Mouse (Mus musculus) embryonic facial prominence, embryonic 15.5 days (tissue): ENCODE results near the gene Artn. TPM values are rescaled to one million over a fixed set of nuclear protein-coding genes. Genes with fewer than 3 reads are reported as not detected.

Experiments
- ATAC-seq: fragments of 200-750 bp; cut with Nextera tagmentation; 2 replicates; pipeline ENCODE4 v1.8.0; 2017; ENCODE audit warnings: low read depth, moderate TSS enrichment; ENCODE audit not compliant: insufficient number of reproducible peaks, low FRiP score, low TSS enrichment
- H3K27ac ChIP-seq: fragments of 300-500 bp; sonication (generic); replicated peaks from 2 replicates; pipeline ENCODE4 v1.5.1; 2015; ENCODE audit warnings: mild to moderate bottlenecking, inconsistent platforms
- H3K27me3 ChIP-seq: fragments of 300-500 bp; sonication (generic); 2 replicates; pipeline ENCODE4 v1.6.1; 2015; ENCODE audit warnings: inconsistent platforms
- H3K36me3 ChIP-seq: fragments of 300-500 bp; sonication (generic); 2 replicates; pipeline ENCODE4 v1.6.1; 2015; ENCODE audit warnings: mild to moderate bottlenecking, inconsistent platforms
- H3K4me1 ChIP-seq: fragments of 300-500 bp; sonication (generic); 2 replicates; pipeline ENCODE4 v1.6.1; 2015; ENCODE audit warnings: inconsistent platforms
- H3K4me2 ChIP-seq: fragments of 300-500 bp; sonication (generic); replicated peaks from 2 replicates; pipeline ENCODE4 v1.6.1; 2015; ENCODE audit warnings: mild to moderate bottlenecking, inconsistent platforms
- H3K4me3 ChIP-seq: fragments of 300-500 bp; sonication (generic); replicated peaks from 2 replicates; pipeline ENCODE4 v1.5.1; 2015; ENCODE audit warnings: mild to moderate bottlenecking, inconsistent platforms
- H3K9ac ChIP-seq: fragments of 300-500 bp; sonication (generic); 2 replicates; pipeline ENCODE4 v1.6.1; 2015; ENCODE audit warnings: inconsistent platforms
- H3K9me3 ChIP-seq: fragments of 300-500 bp; sonication (generic); replicated peaks from 2 replicates; pipeline ENCODE4 v1.6.1; 2016; ENCODE audit warnings: inconsistent platforms
- WGBS: fragments of 180-500 bp; shearing (Covaris S2); methylation state at CpG from one replicate; pipeline ENCODE4 v1.1.7; 2015; 5-methylcytosine and 5-hydroxymethylcytosine counted together
- polyA plus RNA-seq: library from polyadenylated mRNA; unstranded; fragments of >200 nt; fragmentation: Nextera tagmentation; extraction: Ambion mirVana; gene quantifications from 2 replicates; pipeline ENCODE4 v1.2.1, GENCODE M21; 2015

The Artn gene
- 2.1 and 4.3 TPM in 2 replicates for polyA plus RNA-seq

- Histone ChIP-seq H3K4me3 (peak within 1 kb of the TSS; percentile 45), H3K4me1 (peaks cover 39% of the 10 kb centered on the region), H3K27ac (0 out of 2 replicates have a peak within 1 kb of the TSS, but pooled peaks have one; percentile 51), H3K9ac (peak within 1 kb of the TSS; percentile 44; the same call in 1 of the 2 replicates), H3K27me3 (peaks cover 47% of the 10 kb centered on the region), H3K36me3 (0 out of 2 replicates have a peak, but pooled peaks cover 3% of the 10 kb centered on the region), H3K9me3 (no peaks in the 10 kb centered on the region), H3K4me2 (peak within 1 kb of the TSS; percentile 90)
- peak; percentile 67 for ATAC-seq
- WGBS, result under 1% methylated on average over 33 of the region's 33 CpGs
Observed at GRCm38 (mm10) chr4:117929391-117929881, at the start of gene Artn. TSS of gene Artn (minus strand) at chr4:117929763.

GRCm38 (mm10) chr4:117979181-117979580, 49.6 kb upstream of the Artn start:
- Histone ChIP-seq H3K4me3 (no peak overlapping the region), H3K27ac (no peak overlapping the region), H3K4me1 (no peaks in the 10 kb centered on the region; the same call in none of the 2 replicates), H3K9ac (no peak overlapping the region), H3K4me2 (no peak overlapping the region), H3K36me3 (no peaks in the 10 kb centered on the region), H3K9me3 (no peaks in the 10 kb centered on the region), H3K27me3 (no peaks in the 10 kb centered on the region)
- 94% methylated on average over 4 of the region's 4 CpGs for WGBS
- ATAC-seq, result no peak

- WGBS, result 90% methylated on average over 9 of the region's 9 CpGs
- Histone ChIP-seq H3K27ac (no peak overlapping the region), H3K27me3 (no peaks in the 10 kb centered on the region), H3K36me3 (no peaks in the 10 kb centered on the region), H3K4me2 (no peak overlapping the region), H3K4me1 (no peaks in the 10 kb centered on the region; the same call in none of the 2 replicates), H3K4me3 (no peak overlapping the region), H3K9ac (no peak overlapping the region), H3K9me3 (no peaks in the 10 kb centered on the region)
- ATAC-seq, result no peak
Observed at GRCm38 (mm10) chr4:117978282-117978681, 48.7 kb upstream of the Artn start.

DNA sequence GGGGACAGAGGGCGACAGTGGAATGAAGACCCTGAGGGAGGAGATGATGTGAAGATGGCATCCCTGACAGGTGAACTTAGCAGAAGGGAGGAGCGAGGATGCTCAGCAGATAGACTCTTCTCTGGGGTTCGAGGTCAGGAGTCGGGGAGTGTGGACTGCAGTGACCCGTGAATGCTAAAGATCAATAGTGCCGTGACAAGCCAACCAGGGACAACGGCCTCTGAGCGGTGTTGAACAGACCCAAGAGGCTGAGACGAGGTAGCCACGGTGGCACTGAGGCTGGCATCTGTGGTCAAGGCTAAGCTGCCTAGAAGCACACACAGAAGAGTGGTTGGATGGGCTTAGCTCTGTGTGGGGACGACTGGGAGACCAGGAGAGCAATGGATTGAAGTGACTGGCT, 48.3 kb upstream of the Artn start:
- no peak for ATAC-seq
- H3K27me3 ChIP-seq, result no peaks in the 10 kb centered on the region

GRCm38 (mm10) chr4:117977371-117977770, 47.8 kb upstream of the Artn start:
- H3K9ac ChIP-seq, result no peak overlapping the region
- ATAC-seq, result no peak
- peaks cover 6% of the 10 kb centered on the region for H3K4me1 ChIP-seq
- no peaks in the 10 kb centered on the region for H3K36me3 ChIP-seq
- 63% methylated on average over 9 of the region's 9 CpGs for WGBS
- no peak overlapping the region for H3K4me2 ChIP-seq
- no peak overlapping the region for H3K27ac ChIP-seq
- no peaks in the 10 kb centered on the region for H3K27me3 ChIP-seq
- no peak overlapping the region for H3K4me3 ChIP-seq
- H3K9me3 ChIP-seq, result no peaks in the 10 kb centered on the region

More for the DNA sequence above, 48.3 kb upstream of the Artn start:
- WGBS, result 81% methylated on average over 11 of the region's 11 CpGs
- H3K9me3 ChIP-seq, result no peaks in the 10 kb centered on the region
- no peak overlapping the region for H3K4me3 ChIP-seq
- no peaks in the 10 kb centered on the region for H3K36me3 ChIP-seq
- no peak overlapping the region for H3K4me2 ChIP-seq
- H3K4me1 ChIP-seq, result peaks cover 4% of the 10 kb centered on the region
- H3K27ac ChIP-seq, result no peak overlapping the region
- no peak overlapping the region for H3K9ac ChIP-seq

- Histone ChIP-seq H3K4me3 (no peak overlapping the region), H3K9me3 (no peaks in the 10 kb centered on the region), H3K4me1 (peaks cover 6% of the 10 kb centered on the region), H3K36me3 (no peaks in the 10 kb centered on the region), H3K27me3 (no peaks in the 10 kb centered on the region), H3K4me2 (no peak overlapping the region), H3K9ac (no peak overlapping the region), H3K27ac (no peak overlapping the region)
- no peak for ATAC-seq
- 76% methylated on average over 1 of the region's 1 CpGs for WGBS
Observed at GRCm38 (mm10) chr4:117975820-117976219, 46.3 kb upstream of the Artn start.

GRCm38 (mm10) chr4:117974719-117975118, 45.2 kb upstream of the Artn start:
- Histone ChIP-seq H3K9me3 (no peaks in the 10 kb centered on the region), H3K9ac (no peak overlapping the region), H3K4me1 (peaks cover 6% of the 10 kb centered on the region), H3K27me3 (no peaks in the 10 kb centered on the region), H3K27ac (no peak overlapping the region), H3K36me3 (no peaks in the 10 kb centered on the region), H3K4me2 (no peak overlapping the region), H3K4me3 (no peak overlapping the region)
- no peak for ATAC-seq
- 69% methylated on average over 5 of the region's 5 CpGs for WGBS

- Histone ChIP-seq H3K4me3 (no peak overlapping the region), H3K27ac (no peak overlapping the region), H3K27me3 (no peaks in the 10 kb centered on the region), H3K4me1 (peaks cover 6% of the 10 kb centered on the region), H3K9ac (no peak overlapping the region), H3K4me2 (no peak overlapping the region), H3K36me3 (no peaks in the 10 kb centered on the region), H3K9me3 (no peaks in the 10 kb centered on the region)
- WGBS, result 40% methylated on average over 10 of the region's 10 CpGs
- no peak for ATAC-seq
Observed at GRCm38 (mm10) chr4:117972999-117973398, 43.4 kb upstream of the Artn start.

DNA sequence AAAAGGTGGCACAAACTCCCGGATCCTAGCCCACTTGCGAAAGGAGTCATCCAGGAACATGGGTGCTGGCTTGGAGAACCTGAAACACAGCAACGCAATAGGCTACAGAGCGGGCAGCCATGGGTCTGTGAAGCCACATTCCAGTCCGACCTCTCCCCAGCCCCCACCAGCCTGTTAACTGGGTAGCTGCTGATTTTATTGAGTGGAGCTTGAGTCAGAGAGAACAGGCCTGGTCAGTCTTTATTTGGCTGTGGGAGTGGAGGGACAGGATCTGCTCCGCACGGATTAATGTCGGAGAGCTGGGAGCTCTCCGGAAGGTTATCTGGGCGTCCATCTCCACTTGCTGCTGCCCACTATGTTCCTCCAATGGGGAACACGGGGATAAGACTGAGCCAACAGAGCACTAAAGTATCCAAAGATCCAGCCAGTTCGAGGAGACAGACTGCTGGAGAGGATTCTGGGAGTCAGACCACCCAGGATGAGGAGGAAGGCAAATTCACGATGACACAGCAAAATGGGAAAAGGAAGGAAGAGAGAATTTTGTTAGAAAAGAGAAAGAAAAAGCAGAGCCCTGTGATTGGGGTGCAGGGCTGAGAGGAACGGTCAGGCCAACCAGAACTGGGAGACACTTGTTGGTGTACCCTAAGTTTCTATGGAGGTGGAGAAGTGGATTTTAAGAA, 34.9 kb upstream of the Artn start:
- Histone ChIP-seq H3K36me3 (peaks cover 7% of the 10 kb centered on the region), H3K9me3 (no peaks in the 10 kb centered on the region), H3K4me3 (no peak overlapping the region), H3K4me2 (no peak overlapping the region), H3K27me3 (no peaks in the 10 kb centered on the region), H3K9ac (no peak overlapping the region), H3K4me1 (no peaks in the 10 kb centered on the region), H3K27ac (no peak overlapping the region)
- no peak for ATAC-seq
- 75% methylated on average over 14 of the region's 14 CpGs for WGBS

- Histone ChIP-seq H3K9ac (no peak overlapping the region), H3K27me3 (no peaks in the 10 kb centered on the region), H3K9me3 (0 out of 2 replicates have a peak, but pooled peaks cover 2% of the 10 kb centered on the region), H3K36me3 (peaks cover 15% of the 10 kb centered on the region), H3K4me1 (no peaks in the 10 kb centered on the region), H3K27ac (no peak overlapping the region), H3K4me3 (no peak overlapping the region), H3K4me2 (no peak overlapping the region)
- WGBS, result 65% methylated on average over 4 of the region's 4 CpGs
- no peak for ATAC-seq
Observed at GRCm38 (mm10) chr4:117957492-117957891, 27.9 kb upstream of the Artn start.

DNA sequence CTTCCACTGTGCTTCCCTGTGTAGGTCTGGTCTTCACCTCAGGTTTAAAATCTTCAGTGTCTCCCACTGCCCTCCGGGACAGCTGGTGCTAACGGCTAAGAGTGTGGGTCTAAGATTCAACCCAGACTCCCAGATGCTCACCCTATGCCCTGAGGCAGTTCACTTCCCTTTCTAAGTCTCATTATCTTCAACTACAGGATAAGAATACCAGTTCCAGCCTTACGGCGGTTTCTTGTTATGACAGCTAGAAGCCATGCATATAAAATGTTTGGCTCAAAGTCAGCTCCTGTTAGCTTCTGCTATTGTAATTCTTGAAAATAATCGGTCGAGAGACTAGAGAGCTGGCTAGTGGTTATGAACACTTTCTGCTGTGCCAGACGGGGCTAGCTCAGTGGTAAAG, 17.9 kb upstream of the Artn start:
- Histone ChIP-seq H3K27me3 (no peaks in the 10 kb centered on the region), H3K4me2 (no peak overlapping the region), H3K27ac (peak overlapping the region; percentile 55; the same call in 1 of the 2 replicates), H3K9me3 (0 out of 2 replicates have a peak, but pooled peaks cover 1% of the 10 kb centered on the region), H3K36me3 (peaks cover 11% of the 10 kb centered on the region), H3K4me1 (peaks cover 9% of the 10 kb centered on the region; the same call in 1 of the 2 replicates), H3K4me3 (no peak overlapping the region), H3K9ac (no peak overlapping the region)
- no peak for ATAC-seq
- WGBS, result 46% methylated on average over 7 of the region's 7 CpGs
